Mouse (Mus musculus) brain, embryonic 14.5 days (tissue): ENCODE results near the gene Ankrd33.

Experiments used
- CTCF ChIP-seq: fragments of 200-500 bp; IDR thresholded peaks from 2 replicates; pipeline ENCODE4 v1.5.1; 2012; ENCODE audit warnings: inconsistent platforms, mild to moderate bottlenecking, moderate library complexity, borderline replicate concordance; ENCODE audit not compliant: insufficient read depth, insufficient read length; ENCODE audit errors: extremely low read depth
- POLR2A ChIP-seq: fragments of 200-500 bp; IDR thresholded peaks from 2 replicates; pipeline ENCODE4 v1.6.1; 2012; ENCODE audit warnings: mild to moderate bottlenecking, inconsistent platforms, borderline replicate concordance; ENCODE audit not compliant: poor library complexity, insufficient read depth, insufficient read length, severe bottlenecking; ENCODE audit errors: extremely low read depth

GRCm38 (mm10) chr15:101100996-101101395 lies 14.6 kb upstream of the Ankrd33 start:
- no peak for TF ChIP-seq POLR2A
- TF ChIP-seq CTCF: no peak
